Mouse (Mus musculus) gonadal fat pad, adult 2 months (tissue): ENCODE data around the gene Rfwd3. TPM values are rescaled to one million over a fixed set of nuclear protein-coding genes. Genes with fewer than 3 reads are reported as not detected.
A peak's percentile ranks its signal among the peaks of the same experiment; 100 is the strongest.
"Not testable (repeated sequence)": the region's sequence is repeated elsewhere in the genome, so short reads cannot be mapped to it uniquely, and the experiment has no call there.

Experiments
- DNase-seq: peaks from one replicate; pipeline ENCODE4 v3.0.0-alpha.2; 2012; ENCODE audit warnings: low read depth
- polyA plus RNA-seq: library from polyadenylated mRNA; depleted of rRNA; stranded (reverse); fragments of >200 nt; gene quantifications from 2 replicates; pipeline ENCODE4 v1.2.3, GENCODE M21; 2012; rRNA removed

The Rfwd3 gene
- 18.7 and 19.5 TPM in 2 replicates for polyA plus RNA-seq

GRCm38 (mm10) chr8:111299821-111300568, at the start of gene Rfwd3:
Gene Rfwd3, minus strand, starts transcription at chr8:111300222.
- peak; percentile 59 for DNase-seq

- no peak for DNase-seq
These were observed 43.2 kb upstream of the Rfwd3 start for GRCm38 (mm10) chr8:111343225-111343624.

- no peak for DNase-seq
These were observed 40.2 kb upstream of the Rfwd3 start for GRCm38 (mm10) chr8:111340186-111340585.

GRCm38 (mm10) chr8:111338370-111339208, 38.6 kb upstream of the Rfwd3 start:
- no peak for DNase-seq

- no peak for DNase-seq
These were observed 37.9 kb upstream of the Rfwd3 start, which contains the start of gene Mlkl for GRCm38 (mm10) chr8:111337890-111338347. Gene Mlkl, minus strand, starts transcription at chr8:111338177.

- no peak for DNase-seq
These were observed 37.4 kb upstream of the Rfwd3 start for GRCm38 (mm10) chr8:111337311-111337889.

- no peak for DNase-seq
These were observed 36.7 kb upstream of the Rfwd3 start for GRCm38 (mm10) chr8:111336692-111337091.

GRCm38 (mm10) chr8:111325222-111325790, 25.3 kb upstream of the Rfwd3 start:
- no peak for DNase-seq

GRCm38 (mm10) chr8:111314729-111315128, 14.7 kb upstream of the Rfwd3 start:
- DNase-seq: no peak

GRCm38 (mm10) chr8:111313961-111314360, 13.9 kb upstream of the Rfwd3 start:
- not testable (repeated sequence) for DNase-seq

- DNase-seq: no peak
These were observed 12.7 kb upstream of the Rfwd3 start for GRCm38 (mm10) chr8:111312758-111313162.

GRCm38 (mm10) chr8:111310006-111310405, 10.0 kb upstream of the Rfwd3 start:
- not testable (repeated sequence) for DNase-seq

GRCm38 (mm10) chr8:111305031-111305730, 5.2 kb upstream of the Rfwd3 start:
- DNase-seq: no peak

- DNase-seq: no peak
These were observed 4.3 kb upstream of the Rfwd3 start for GRCm38 (mm10) chr8:111304359-111304758.

GRCm38 (mm10) chr8:111303076-111303803, 3.2 kb upstream of the Rfwd3 start:
- not testable (repeated sequence) for DNase-seq

- no peak for DNase-seq
These were observed 850 bp upstream of the Rfwd3 start for GRCm38 (mm10) chr8:111300597-111301546.

GRCm38 (mm10) chr8:111299363-111299820, 630 bp downstream of the Rfwd3 start:
- no peak for DNase-seq

GRCm38 (mm10) chr8:111298011-111298410, 2.0 kb downstream of the Rfwd3 start:
- DNase-seq: no peak

- DNase-seq: no peak
These were observed 8.3 kb downstream of the Rfwd3 start for GRCm38 (mm10) chr8:111291733-111292132.
